Mouse (Mus musculus) gastrocnemius, adult 2 months (tissue): Measurements from ENCODE around the gene Cbln3. TPM values are rescaled to one million over a fixed set of nuclear protein-coding genes. Genes with fewer than 3 reads are reported as not detected.

Experiments used
- DNase-seq: peaks from one replicate; pipeline ENCODE4 v3.0.0; 2022
- H3K27ac ChIP-seq: fragments of 200-600 bp; 2 replicates; pipeline ENCODE4 v1.8.1; 2022; ENCODE audit warnings: mild to moderate bottlenecking
- H3K4me3 ChIP-seq: fragments of 200-600 bp; 2 replicates; pipeline ENCODE4 v1.8.1; 2022; ENCODE audit warnings: mild to moderate bottlenecking, moderate library complexity
- CTCF ChIP-seq: fragments of 200-600 bp; IDR thresholded peaks from 2 replicates; pipeline ENCODE4 v1.8.1; 2022; ENCODE audit warnings: antibody characterized with exemption, mild to moderate bottlenecking, moderate library complexity
- intact Hi-C: fragments of 180-260 bp; cut with DNase I; formaldehyde crosslinking; loops from one replicate; pipeline ENCODE4 v1.15.1; 2025
- long read RNA-seq, 2 experiments: library from polyadenylated mRNA; stranded (forward); transcript quantifications; one replicate each; pipeline ENCODE4 v2.0.0; 2021
- total RNA-seq, 2 experiments: library from RNA; stranded (reverse); gene quantifications; 2 replicates each; pipeline ENCODE4 v1.2.3; 2021

Cbln3 gene
- total RNA-seq, result not detected
- long read RNA-seq, experiment 1, result 0 reads
- long read RNA-seq, experiment 2, result 0 reads

DNA sequence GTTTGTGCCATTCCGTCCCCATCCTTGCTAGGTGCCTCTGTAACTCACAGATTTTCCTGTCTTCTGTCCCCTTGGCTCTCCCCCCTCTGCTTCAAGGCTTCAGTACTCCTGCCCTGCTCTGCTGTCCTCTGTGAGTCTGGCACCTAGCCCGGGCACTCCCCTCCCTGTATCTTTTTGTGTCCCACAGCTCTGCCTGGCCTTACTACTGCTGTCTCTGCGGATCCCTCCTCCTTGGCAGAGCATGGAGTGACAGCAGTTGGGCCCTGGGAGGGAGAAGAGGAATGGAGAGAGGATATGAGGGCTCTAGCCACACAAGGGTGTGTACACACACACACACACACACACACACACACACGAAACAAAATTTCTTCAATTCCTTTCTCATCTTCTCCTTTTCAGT, at the start of gene Cbln3:
Gene Cbln3 (minus strand): TSS at position 227 of the 400 bp plus-strand sequence.
- intact Hi-C loops, result loop anchor here (2.0 kb wide), 1 partner anchor 17 kb away; the partner anchor contains the start of gene Sdr39u1
- Histone ChIP-seq H3K4me3 (peak within 1 kb of the TSS; percentile 75), H3K27ac (peak within 1 kb of the TSS; percentile 95)
- DNase-seq, result peak; percentile 77
- TF ChIP-seq CTCF, result no peak

GRCm38 (mm10) chr14:55933586-55933985, 49.4 kb upstream of the Cbln3 start:
- Histone ChIP-seq H3K27ac (0 out of 2 replicates have a peak overlapping the region, but pooled peaks have one; percentile 31), H3K4me3 (no peak overlapping the region)
- TF ChIP-seq CTCF, result no peak
- intact Hi-C loops, result no loop called here
- DNase-seq, result peak; percentile 30

DNA sequence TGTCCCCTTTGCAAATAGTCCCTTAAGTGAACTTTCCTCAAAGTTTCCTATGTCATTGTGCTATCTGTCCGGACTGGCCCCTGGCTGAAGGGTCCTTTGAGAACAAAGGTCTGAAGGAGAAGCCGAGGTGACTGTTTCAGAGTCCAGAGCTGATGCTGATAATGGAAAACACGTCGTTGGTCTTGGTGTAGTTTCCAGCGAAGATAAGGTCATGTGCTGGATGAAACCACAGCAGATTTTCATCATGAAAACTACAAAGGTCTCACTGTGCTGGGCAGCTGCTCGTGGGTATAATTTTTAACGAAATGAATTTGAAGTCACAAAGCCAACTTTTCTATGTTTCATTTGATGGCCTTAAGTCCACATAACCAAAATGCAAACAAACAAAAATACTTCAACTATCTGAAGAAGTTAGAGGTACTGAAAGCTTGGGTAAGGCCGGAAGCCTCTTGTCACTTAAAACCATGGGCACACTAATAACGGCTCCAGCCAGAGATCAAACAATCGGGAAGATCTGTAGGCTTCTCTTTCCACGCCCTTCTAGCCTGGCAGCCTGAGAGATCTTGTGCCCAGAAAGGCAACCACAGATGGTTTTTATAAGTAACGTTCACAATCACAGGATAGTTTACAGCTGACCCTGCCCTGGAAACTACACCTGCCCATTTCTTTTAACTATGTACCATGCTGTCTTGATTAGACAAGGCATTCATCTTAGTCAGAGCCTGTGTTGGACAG, 45.2 kb upstream of the Cbln3 start:
- H3K4me3 ChIP-seq, result no peak overlapping the region
- DNase-seq, result no peak
- intact Hi-C loops, result no loop called here
- H3K27ac ChIP-seq, result no peak overlapping the region
- no peak for TF ChIP-seq CTCF

- DNase-seq, result no peak
- Histone ChIP-seq H3K4me3 (no peak overlapping the region), H3K27ac (no peak overlapping the region)
- intact Hi-C loops, result no loop called here
- no peak for TF ChIP-seq CTCF
Measured at GRCm38 (mm10) chr14:55926847-55927246, 42.7 kb upstream of the Cbln3 start.

DNA sequence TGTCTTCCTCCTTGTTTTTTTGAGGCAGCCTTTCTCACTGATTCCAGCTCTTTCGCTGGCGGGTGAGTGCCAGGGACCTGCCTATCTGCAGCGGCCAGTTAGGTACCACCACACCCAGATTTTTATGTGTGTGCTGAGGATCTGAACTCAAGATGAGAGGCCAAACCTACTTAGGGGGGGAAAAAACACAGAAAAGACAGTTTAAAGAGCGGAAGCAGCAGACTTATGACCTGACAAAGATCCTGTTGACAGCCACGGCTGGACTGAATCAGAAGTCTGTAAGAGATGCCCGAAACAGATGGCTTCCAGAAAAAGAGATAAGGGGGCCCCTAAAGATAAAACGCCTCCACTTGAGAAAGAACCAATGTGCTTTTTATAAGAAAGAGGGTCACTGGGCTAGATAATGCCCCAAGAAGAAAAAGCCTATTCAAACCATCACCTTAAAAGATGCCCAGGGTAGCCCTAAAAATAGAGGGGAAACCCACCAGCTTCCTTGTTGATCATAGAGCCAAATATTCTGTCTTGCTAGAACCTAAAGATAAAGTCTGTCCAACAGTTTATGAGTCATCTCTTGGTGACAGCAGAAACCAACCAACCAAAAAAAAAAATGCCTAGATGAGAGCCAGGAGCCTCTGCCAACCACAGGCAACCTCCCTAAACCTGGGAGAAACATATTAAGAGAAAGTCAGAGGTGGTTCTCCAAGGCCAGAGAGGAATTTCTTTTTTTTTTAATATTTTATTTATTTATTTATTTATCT, 38.5 kb upstream of the Cbln3 start:
- TF ChIP-seq CTCF, result no peak
- no peak overlapping the region for H3K4me3 ChIP-seq
- intact Hi-C loops, result no loop called here
- no peak for DNase-seq
- H3K27ac ChIP-seq, result no peak overlapping the region

DNA sequence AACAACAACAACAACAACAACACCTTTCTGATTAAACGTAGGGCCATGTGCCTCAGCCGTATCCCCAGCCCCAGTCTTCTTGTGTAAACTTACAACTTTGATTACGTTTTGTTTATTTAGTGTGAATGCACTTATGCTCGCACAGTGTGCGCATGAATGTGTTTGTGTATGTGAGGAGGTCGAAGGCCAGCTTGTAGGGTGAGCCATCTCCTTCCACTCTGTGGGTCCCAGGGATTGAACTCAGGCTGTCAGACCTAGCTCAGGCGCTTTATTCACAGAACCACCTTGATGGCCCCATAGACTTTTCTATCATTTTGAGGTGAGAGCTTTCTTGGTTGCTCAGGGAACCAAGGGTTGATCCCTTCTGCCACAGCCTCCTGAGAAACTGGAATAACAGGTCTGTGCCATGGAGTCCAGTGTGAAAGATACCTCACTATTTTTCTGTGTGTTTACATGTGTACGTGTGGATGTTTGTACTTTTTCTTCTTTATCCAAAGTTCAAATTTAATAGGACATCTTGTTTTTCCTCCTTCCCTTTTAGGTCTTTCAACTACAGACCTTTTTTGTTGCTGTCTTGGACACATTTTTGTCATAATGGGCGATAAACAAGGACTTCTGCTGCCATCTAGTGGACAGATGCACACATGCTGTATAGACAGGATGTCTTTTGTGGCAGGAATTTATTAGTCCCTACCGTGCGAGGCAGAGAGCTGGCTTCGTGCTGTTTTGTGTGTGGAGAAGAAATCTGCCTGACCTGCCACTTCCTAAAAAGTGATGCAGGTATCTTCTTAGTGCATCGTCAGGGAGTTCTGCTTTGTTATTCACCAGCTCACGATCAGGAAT, 34.3 kb upstream of the Cbln3 start:
- H3K27ac ChIP-seq, result no peak overlapping the region
- peak; percentile 89 for TF ChIP-seq CTCF
- intact Hi-C loops, result loop anchor here (1.0 to 2.0 kb wide), 3 partner anchors 18 to 96 kb away; partner anchors contain the start of gene Sdr39u1
- no peak overlapping the region for H3K4me3 ChIP-seq
- DNase-seq, result peak; percentile 70

- intact Hi-C loops, result no loop called here
- DNase-seq, result no peak
- Histone ChIP-seq H3K4me3 (no peak overlapping the region), H3K27ac (no peak overlapping the region)
- TF ChIP-seq CTCF, result no peak
Measured at GRCm38 (mm10) chr14:55913406-55913805, 29.2 kb upstream of the Cbln3 start.

DNA sequence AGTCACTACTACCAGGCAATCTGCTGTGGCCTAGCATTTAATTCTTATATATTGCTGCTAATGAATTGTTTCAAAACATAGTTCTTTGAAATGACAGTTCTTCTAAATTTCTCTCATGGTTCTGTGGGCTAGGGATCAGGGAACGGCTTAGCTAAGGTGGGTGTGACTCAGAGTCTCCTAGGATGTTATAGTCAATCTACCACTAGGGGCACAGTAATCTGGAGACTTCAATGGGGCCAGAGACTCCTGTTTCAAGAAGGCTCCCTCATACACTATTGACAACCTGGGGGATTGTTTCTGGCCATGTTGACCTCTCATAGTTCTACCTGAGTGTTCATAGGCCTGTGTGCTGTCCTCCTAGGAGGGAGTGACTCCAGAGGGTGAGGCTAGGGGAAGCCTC, 21.3 kb upstream of the Cbln3 start:
- peak; percentile 27; the same call in 1 of the 2 replicates for TF ChIP-seq CTCF
- Histone ChIP-seq H3K27ac (no peak overlapping the region), H3K4me3 (no peak overlapping the region)
- intact Hi-C loops, result no loop called here
- DNase-seq, result no peak

DNA sequence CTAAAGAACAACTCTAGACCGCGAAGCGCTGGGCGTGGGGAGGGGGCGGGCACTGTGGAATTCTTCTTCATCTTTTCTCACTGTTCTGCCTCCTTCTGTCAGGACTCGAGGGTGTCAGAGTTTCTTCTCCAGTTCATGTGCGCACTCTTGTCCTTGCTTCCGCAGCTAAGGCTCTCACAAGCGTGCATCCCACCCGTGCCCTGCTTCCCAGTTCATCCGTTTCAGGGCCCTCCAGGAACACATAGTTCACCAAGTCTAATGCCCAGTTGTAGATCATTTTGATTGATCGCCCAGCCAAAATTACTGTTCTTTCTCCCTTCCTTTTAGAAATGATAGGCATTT, 16.2 kb upstream of the Cbln3 start:
- intact Hi-C loops, result loop anchor here (2.0 kb wide), 2 partner anchors 16 to 18 kb away; partner anchors contain the start of genes Cbln3 and Khnyn
- no peak for TF ChIP-seq CTCF
- Histone ChIP-seq H3K27ac (peak overlapping the region; percentile 95), H3K4me3 (peak overlapping the region; percentile 75)
- DNase-seq, result no peak

GRCm38 (mm10) chr14:55899701-55900413, 15.7 kb upstream of the Cbln3 start, which contains the start of gene Sdr39u1:
Gene Sdr39u1, minus strand, starts transcription at chr14:55900293.
- H3K27ac ChIP-seq, result peak within 1 kb of the TSS; percentile 95
- intact Hi-C loops, result loop anchor here (2.0 kb wide), 2 partner anchors 15 to 19 kb away; partner anchors contain the start of genes Cbln3 and Khnyn
- DNase-seq, result peak; percentile 91

GRCm38 (mm10) chr14:55898947-55899346, 14.8 kb upstream of the Cbln3 start:
- H3K27ac ChIP-seq, result peak overlapping the region; percentile 95
- no peak overlapping the region for H3K4me3 ChIP-seq
- no peak for TF ChIP-seq CTCF
- intact Hi-C loops, result no loop called here
- no peak for DNase-seq

More at GRCm38 (mm10) chr14:55899701-55900413, 15.7 kb upstream of the Cbln3 start, which contains the start of gene Sdr39u1:
- H3K4me3 ChIP-seq, result peak within 1 kb of the TSS; percentile 75
- TF ChIP-seq CTCF, result no peak
